Mouse (Mus musculus): ENCODE results near the gene Vmn2r115.
"Not testable (repeated sequence)": the region's sequence is repeated elsewhere in the genome, so short reads cannot be mapped to it uniquely, and the experiment has no call there.

The Vmn2r115 gene

GRCm38 (mm10) chr17:23343441-23343840 is at the start of gene Vmn2r115:
Gene Vmn2r115 (plus strand): TSS chr17:23343741.
- ATAC-seq (ENCODE audit: insufficient number of reproducible peaks, low FRiP score, low TSS enrichment) = not testable (repeated sequence)

GRCm38 (mm10) chr17:23312437-23312836 is 31.1 kb upstream of the Vmn2r115 start, which contains the start of gene Vmn2r114:
Gene Vmn2r114 (minus strand): TSS chr17:23312537.
- ATAC-seq (ENCODE audit: insufficient number of reproducible peaks, low FRiP score, low TSS enrichment) = not testable (repeated sequence)

GRCm38 (mm10) chr17:23330657-23331056 is 12.9 kb upstream of the Vmn2r115 start:
- no peak for ATAC-seq (ENCODE audit: insufficient number of reproducible peaks, low FRiP score, low TSS enrichment)

- no peak for ATAC-seq (ENCODE audit: insufficient number of reproducible peaks, low FRiP score, low TSS enrichment)
Measured at GRCm38 (mm10) chr17:23351644-23352043, 8.1 kb downstream of the Vmn2r115 start.

DNA sequence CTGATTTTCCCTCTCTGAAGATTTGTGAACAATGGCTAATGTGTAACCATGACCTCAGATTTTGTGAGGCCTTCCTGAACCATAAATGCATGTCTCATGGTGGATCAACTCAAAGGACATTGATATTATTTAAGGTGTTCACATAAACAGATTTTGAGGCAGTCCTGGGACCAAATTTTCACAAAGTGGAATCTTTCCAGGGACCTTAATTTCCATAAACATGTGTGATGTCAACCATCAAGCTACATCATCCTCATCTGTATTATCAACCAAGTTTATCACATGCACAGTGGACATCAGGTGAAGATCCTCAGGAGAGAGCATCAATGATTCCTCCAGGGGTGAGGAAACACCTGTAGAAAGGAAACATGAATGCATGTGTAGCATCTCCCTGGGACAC is 40.8 kb downstream of the Vmn2r115 start, which contains the start of gene Vmn2r116:
Gene Vmn2r116 (plus strand): TSS at position 301 of the 400 bp plus-strand sequence.
- ATAC-seq (ENCODE audit: insufficient number of reproducible peaks, low FRiP score, low TSS enrichment) = not testable (repeated sequence)
